Mouse (Mus musculus): ENCODE measurements around the gene Tanc2.
A peak's percentile ranks its signal among the peaks of the same experiment; 100 is the strongest.

Gene Tanc2

DNA sequence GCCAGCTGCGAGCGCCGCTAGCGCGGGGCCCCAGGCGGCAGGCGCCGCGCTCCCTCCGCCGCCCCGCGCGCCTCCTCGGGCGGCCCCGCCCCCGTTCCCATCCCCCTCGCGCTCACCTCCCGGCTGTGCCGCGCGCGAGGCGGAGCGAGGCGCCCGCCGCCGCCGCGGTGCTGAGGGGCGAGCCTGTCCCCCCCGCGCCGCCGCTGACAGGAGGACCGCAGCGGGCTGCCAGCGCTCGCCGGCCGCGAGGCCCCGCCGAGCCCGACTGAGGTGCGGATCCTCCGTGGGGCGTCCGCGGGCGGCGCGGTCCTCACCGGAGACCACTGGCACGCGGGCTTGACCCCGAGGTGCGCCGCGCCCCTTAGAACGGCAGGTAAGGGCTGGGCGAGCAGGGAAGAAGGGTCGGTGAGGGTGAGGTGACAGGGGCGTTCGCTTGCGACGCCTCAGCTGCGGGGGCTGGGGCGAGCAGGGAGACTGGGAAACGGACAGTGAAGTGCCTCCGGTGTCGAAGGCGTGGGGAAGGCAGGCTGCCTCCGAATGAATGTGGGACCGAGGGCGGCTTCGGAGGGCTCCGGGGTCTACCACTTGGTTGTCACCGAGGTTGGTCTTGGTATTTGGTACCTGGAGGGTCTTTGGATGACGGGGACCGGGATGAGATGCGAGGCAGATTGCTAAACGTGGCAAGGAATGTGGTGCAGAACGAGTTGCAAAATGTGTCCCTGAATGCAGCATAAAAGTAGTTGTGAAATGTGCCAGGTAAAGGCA lies at the start of gene Tanc2:
Gene Tanc2, plus strand, starts transcription at position 110 of the 765 bp plus-strand sequence.
- DNase-seq (ENCODE audit: low read depth, low spot score) = no peak

DNA sequence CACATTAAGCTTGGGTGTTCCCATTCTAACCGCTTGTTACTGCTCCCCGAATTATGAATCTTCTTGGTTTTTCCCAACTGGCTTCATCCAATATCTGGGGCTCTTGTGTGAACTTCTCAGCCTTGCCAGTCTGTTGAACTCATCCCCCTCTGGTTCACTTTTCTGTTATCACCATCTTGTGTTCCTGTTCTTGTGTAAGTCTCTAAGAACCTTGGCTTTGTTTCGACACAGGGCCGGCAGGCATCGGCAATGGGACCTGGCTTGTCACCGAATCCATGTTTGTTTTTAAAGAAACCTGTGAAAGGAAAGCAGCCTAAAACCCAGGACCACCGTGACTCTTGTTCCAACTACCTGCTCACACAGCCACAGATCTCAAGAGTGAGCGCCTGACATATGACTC lies 49.0 kb upstream of the Tanc2 start:
- DNase-seq (ENCODE audit: low read depth, low spot score) = no peak

DNA sequence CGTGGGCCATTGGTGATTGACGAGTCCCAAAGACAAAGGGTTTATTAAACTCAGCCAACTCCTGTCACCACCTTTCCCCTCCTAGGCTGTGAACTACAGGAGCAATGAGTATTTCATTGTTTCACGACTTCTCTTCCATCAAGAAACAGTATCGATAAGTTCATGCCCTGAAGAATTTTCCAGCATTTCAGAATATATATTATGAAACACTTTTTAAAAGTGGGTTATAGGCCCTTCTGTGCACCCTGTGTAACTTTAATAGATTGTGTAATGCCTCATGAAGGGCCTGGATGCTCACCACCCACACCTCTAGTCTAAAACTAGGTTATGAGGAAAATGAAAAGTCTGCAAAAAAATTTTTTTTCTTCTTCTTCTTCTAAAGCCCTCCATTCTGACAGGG lies 48.4 kb upstream of the Tanc2 start:
- no peak for DNase-seq (ENCODE audit: low read depth, low spot score)

DNA sequence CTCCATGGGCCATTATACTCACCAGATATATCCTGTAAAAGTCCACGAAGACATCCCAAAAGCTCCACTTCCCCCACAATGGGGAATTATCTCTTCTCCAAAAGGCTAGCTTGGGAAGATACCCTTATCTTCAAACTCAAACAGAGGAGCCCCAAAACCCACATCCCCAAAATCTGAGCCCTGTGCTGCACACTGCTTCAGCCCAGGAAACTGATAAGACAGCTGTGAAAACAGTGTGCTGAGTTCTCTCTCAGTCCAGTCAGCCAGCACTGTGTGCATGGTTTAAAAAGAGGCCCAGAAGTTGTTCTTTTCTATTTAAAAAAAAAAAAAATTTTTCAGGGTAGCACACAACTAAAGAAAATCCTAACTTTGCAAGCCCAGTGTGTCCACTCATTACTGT lies 47.7 kb upstream of the Tanc2 start:
- DNase-seq (ENCODE audit: low read depth, low spot score) = no peak

DNA sequence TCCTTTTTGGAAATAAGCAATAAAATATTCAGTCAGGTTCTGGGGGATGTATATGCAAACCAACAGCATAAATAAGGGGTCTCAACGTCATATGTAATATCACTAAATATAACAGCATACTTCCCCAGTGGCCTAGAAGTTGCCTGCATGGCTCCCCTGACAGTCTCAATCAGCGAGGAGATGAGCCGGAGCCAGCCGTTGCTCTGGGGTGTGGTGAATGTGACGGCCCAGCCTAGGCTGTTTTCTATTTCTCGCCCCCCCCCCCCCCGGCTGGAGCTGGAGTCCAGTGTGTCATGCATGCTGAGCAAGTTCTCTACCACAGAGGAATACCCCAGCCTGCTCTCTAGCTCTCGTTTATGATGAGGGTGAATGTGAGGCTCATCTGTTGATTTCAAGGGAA lies 44.0 kb upstream of the Tanc2 start:
- DNase-seq (ENCODE audit: low read depth, low spot score) = no peak

DNA sequence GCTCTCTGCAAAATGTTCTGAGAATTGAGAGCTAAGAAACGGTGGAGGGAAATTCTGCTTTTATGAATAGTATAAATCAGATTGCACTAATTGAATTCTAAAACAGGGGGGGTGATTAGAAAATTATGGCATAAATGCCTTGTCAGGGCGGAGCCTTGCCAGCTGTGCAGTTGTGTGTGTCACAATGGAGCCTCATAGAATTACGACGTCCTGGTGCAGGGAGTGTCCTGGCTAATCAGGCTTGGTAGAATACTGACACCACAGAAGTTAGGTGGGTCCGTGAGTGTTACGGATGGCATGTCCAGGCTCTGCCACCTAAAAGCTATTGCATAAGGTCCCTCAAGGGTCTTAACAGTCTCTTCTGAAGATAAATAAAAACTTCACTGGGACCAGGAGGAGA lies 43.4 kb upstream of the Tanc2 start:
- no peak for DNase-seq (ENCODE audit: low read depth, low spot score)

DNA sequence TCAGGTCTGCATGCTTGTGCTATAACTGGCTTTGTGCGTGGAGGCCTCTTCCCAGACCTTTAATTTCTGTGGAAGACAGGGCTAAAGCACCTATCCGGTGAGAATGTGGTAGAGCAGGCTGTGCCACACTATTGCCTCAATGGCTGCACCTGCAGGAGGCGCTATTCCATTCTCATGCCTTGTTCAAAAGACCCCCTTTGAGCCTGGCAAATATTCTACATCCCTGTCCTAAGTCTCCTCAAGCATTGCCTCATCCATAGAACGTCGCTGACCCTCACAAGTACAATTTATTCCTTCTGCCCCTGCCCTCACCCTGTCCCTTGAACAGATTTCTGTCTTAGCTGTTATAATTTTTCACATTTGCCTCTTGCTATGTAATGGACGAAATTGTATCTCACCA lies 41.4 kb upstream of the Tanc2 start:
- no peak for DNase-seq (ENCODE audit: low read depth, low spot score)

DNA sequence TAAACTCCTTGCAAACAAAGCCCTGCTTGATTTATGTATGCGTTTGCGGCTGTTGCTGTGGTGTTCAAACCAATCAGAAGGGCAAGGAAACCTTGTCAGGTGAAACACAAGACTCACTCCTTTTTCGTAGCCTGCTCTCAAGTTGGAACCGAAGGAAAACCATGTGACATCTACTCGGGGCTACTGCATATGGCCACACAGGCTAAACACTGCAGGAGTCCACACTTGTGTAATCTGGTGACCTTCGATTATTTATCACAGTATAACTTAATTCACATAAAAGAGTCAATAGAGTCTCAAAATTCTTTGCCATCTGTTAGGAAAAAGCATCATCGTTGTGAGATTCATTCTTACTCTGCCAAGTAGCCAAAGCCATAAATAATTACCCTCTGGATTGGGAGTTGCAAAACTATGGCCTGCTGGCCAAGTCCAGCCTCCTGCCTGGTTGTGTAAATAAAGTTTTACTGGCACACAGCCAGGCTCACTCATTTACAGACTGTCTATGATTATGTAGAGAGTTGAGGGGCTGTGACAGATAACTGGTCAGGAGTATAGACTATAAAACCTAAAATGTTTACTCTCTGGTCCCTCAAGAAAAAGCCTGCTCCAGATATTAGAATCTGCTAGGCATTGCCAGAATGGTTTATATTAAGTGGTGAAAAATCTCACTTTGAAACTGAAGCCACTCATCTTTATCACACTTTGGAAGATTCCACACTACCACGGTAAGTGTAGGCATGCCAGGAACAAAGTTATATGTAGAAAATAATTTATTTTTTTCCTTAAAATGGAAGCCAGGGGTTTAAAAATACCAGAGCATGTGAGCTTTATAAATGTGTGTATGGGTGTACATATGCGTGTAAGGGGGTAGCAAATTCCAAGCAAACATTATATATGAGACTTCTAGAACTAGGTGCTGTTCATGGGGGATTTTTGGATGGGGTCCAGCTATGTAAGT lies 40.3 kb upstream of the Tanc2 start:
- peak; percentile 58 for DNase-seq (ENCODE audit: low read depth, low spot score)

DNA sequence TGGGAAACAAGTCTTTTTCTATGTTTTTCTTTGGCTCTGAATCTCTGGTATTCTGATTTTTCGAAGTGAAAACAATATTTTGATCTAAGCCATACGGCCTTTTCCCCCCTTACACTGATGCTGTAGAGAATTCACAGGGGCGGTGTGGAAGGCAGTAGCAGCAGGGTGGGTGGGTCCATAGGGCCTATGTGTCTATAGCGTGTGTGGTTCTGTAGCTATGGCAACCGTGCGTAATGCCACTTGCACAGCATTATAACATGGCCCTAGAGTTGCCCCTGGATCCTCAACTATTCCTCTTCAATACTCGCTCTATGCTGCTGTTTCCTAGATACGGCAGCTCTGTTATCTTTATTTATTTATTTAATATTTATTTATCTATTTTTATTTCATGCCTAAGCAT lies 32.5 kb upstream of the Tanc2 start:
- no peak for DNase-seq (ENCODE audit: low read depth, low spot score)

DNA sequence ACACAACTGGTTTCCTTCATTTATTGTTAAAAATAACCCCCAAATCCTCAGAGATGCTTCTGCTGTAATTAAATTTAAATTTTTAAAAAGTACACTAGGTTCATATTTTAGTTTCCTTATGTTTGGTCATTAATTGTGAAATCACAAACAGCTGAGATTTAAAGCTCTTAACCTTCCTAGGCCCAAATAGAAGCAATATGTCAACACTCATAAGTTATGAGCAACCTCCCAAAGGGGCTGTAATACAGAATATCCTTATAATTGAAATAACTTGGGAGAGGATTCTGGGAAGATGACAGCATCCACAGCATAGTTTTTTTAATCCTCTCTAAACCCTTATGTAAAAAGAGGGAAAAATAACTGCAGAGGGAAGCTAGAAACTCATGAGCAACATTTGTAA lies 31.7 kb upstream of the Tanc2 start:
- DNase-seq (ENCODE audit: low read depth, low spot score) = no peak

DNA sequence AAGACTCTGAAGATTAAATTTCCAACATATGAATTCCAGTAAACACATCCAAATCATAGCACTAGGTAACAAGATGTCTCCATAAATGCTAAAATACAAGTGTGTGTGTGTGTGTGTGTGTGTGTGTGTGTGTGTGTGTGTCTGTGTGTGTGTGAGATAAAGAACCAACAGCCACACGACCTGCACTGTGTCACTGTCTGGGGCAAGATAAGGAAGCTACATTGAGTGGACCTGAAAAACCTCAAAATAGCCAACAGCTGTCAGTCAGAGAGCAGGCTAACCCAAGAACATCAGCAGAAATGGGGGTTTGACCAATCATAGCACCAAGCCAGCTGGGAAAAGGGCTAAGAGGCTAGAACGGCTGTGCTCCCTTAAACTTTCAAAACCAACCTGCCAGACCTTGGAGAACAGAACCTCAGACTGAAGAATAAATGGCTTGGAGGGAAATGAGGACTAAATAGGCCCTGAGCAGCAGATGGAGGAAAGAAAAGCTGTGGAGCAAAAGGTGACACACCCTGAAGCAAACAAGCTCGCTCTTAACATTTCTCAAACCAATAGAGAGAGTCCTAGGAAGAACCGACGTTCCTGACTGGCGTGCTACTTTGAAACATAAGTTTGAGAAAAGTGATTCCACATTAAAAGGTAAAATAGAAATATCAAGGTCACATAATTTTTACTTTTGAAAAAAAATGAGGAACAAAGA lies 30.8 kb upstream of the Tanc2 start:
- DNase-seq (ENCODE audit: low read depth, low spot score) = no peak

DNA sequence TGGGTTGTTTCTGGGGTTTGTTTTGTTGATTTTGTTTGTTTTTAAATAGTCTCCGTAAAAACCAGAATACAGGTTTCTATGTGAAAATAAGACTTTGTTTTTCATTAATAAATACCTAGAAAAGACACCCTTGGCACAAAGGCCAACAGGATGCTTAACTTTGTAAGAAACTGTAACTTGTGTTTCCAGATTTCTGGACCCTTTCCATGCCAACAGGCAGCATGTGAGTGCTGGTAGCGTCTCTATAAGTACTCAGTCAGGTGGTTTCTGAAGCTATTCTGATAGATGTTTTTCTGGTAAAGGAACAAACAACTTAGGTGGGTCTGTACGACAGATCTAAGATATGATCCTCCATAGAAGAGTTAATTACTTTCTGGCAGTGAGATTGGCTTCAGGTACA lies 26.2 kb upstream of the Tanc2 start:
- no peak for DNase-seq (ENCODE audit: low read depth, low spot score)

DNA sequence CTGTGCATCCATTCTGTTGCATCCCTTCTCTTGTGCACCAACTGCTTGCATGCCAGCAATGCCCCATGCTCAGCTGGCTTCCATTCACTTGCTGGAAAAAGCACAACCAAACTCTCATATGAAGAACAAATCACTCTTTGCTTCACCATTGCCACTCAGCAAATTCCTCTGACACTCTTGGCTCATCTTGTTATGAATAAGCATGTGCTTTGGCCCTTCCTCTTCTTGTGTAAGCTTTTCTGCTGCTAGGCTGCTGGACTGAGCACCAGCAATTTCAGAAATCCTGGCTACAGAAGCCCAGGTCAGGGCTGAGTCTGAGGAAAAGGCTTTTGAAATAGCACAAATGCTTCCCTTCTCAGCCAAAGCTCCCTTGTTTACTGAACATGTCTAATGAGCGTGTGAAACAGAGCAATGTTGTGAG lies 22.6 kb upstream of the Tanc2 start:
- no peak for DNase-seq (ENCODE audit: low read depth, low spot score)

DNA sequence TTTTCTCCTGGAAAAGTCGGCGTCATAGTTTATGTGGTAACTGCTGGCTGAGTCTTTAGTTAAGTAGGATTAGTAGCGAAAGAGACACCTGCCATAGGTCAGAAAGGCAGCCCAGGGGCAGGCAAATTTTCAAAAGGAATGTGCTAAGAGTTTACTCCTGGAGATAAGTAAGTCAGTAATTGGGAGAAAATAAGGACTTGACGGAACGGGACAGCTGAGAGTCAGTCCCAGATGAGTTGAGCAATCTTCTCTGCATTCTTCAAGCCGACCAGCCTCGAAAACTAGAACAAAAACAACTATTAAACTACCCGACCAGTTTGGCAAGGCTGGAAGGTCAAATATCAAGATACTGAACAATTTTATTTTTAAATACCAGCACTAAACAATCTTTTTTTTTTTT lies 17.8 kb upstream of the Tanc2 start:
- no peak for DNase-seq (ENCODE audit: low read depth, low spot score)

DNA sequence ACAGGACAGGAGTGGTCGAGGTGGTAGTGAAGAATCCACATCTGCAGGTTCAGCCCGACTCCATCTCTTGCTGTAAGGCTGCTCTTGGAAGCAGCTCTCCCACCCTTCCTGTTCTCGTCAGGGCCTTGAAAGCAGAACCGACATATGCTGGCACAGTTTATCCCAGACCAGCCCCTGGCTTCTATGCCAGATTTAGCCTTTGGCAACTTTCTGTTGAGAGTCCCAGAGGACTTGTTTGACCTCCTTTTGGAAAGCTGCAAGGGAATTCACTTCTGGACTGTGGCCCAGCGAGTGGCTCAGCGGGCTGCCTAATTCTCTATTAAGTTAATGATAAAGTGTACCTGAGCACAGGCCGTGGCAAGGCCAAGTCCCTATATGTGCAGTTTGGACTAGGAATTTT lies 15.5 kb upstream of the Tanc2 start:
- DNase-seq (ENCODE audit: low read depth, low spot score) = no peak

DNA sequence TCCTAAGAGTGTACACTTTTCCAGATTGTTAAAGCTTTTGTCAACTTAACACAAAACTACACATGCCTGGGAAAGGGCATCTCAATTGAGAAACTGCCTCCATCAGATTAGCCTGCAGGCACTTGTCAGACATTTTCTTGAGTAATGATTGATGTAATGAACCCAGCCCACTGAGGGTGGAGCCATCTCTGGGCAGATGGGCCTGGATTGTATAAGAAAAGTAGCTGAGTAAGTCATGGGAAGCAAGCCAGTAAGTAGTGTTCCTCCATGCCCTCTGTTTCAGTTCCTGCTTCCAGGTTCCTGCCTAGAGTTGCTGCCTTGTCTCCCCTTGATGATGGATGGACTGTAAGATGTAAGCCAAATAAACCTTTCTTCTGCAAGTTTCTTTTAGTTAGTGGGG lies 12.6 kb upstream of the Tanc2 start:
- DNase-seq (ENCODE audit: low read depth, low spot score) = no peak

DNA sequence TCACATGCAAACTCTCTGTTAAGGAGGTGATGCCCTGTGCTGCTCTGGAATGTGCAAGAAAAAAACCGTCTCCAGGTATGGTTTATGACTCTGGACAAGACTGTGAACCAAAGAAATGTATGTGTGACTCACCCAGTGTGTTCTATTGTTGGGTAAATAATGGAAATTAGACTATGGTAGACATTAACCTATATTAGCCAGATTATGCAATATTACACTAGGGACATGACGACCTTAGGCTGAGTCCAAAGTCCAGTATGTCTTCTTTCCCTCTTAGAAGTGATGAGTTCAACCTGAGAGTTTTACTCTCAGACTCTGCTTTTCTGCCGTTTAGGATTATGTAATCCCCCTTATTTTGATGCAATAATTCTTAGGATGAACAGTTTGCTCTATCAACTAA lies 7.8 kb upstream of the Tanc2 start:
- DNase-seq (ENCODE audit: low read depth, low spot score) = no peak

DNA sequence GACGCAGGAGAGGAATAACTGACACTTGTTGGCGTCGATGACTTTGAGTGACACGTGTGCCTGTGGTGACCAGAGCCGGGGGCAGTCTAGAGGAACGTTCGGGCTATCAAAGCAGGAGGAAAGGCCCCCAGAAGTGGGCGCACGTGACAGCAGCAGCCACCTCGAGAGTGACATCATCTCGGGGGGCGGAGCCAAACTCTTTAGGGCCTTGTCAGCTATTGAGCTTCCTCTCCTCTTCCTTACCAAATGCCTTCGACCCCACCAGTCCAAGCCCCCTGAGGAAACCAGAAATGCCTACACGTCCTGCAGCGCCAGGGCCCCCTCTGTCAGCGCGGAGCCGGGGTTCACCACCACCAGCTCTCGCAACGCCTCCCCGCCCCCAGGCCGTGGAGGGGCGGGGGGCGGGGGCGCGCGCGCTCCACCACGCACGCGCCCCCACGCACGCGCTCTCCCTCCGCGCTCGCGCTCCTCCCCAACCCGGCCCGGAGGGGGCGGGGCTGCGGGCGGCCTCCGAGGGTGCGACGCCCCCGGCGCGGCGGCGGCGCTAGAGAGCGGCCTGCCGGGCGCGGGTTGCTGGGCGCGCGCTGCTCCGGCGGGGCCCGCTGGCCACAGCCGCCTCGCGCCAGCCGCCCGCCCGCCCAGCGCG lies 432 bp upstream of the Tanc2 start:
- peak; percentile 86 for DNase-seq (ENCODE audit: low read depth, low spot score)

DNA sequence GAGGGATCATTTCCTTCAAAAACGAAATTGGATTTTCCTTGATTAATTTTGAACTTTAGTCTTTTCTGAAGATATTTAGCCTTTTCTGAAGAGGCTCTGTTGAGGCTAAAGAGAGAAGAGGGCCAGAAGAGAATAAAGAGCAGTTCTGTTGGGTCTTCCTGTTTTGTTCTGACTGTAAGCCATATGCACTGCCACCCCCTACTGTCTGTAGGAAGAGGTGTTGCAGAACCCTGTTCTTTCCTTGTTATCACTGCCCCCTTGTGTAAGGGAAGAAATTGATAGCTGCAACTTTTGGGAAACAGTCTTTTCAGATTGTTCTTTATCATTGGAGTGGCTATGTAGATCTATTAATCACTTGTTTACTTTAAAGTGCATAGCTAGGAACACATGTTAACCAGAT lies 2.1 kb downstream of the Tanc2 start:
- DNase-seq (ENCODE audit: low read depth, low spot score) = peak; percentile 80

DNA sequence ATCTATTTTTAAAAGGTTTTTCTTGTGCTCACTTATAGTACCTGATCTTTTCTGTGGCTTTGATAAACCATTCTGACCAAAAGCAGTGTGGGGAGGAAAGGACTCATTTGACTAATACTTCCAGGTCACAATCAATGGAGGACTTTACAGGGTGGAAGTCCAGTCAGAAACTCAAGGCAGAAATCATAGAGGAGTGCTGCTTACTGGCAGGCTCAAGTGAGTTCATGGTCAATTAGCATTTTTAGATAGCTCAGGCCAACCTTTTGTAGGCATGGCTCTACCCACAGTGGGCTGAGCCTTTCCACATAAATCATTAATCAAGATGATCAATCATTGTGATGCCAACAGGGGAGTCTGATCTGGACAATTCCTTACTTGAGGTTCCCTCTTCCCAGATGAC lies 12.4 kb downstream of the Tanc2 start:
- DNase-seq (ENCODE audit: low read depth, low spot score) = no peak

DNA sequence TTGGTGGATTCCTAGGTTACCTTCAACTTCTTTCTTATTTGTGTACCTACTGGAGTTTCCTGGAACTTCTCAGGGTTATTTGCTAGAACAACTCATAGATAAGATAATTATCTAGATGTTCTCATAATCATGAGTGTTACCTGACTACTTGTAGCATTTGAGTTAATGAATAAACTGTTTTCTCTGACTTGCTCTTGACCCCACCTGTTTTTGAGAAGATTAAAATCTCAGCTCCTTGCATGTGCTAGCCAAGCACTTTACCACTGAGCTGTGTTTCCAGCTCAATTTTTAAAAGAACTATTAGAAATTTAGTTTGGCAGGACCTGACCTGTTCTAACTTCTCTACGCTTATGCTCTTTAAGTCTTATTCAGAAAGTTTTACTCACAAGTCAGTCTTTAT lies 36.4 kb downstream of the Tanc2 start:
- DNase-seq (ENCODE audit: low read depth, low spot score) = no peak

DNA sequence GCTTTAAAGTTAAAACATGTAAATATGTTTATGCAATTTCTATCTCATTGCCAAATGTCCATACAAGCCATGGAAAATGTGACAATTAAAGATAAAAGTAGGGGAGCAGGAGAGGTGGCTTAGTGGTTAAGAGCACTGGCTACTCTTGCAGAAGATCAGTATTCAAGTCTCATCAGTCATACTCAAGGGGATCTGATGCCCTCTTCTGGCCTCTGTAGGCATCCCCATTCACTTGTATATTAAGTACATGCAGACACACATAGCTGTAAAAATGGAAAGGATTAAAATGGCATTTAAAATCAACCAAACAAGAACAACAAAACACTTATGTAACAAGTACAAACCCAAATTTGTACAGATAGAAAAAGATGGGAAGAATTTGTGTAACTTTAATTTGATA lies 54.2 kb downstream of the Tanc2 start:
- DNase-seq (ENCODE audit: low read depth, low spot score) = no peak

Measured in telencephalon, adult 2 months (tissue).